Mouse (Mus musculus) ES-E14 (cell line): ENCODE data around the gene Kcna2. TPM values are rescaled to one million over a fixed set of nuclear protein-coding genes. Genes with fewer than 3 reads are reported as not detected.

Experiments
- DNase-seq: peaks from one replicate; pipeline ENCODE4 v3.0.0-alpha.2; 2013; ENCODE audit warnings: low read depth, low spot score
- H3K27ac ChIP-seq: 2 replicates; pipeline ENCODE4 v1.5.1; 2012; ENCODE audit warnings: low read depth, mild to moderate bottlenecking, low read length, moderate library complexity, mixed read lengths; ENCODE audit not compliant: poor library complexity, insufficient read depth, severe bottlenecking
- H3K36me3 ChIP-seq: 2 replicates; pipeline ENCODE4 v1.6.1; 2012; ENCODE audit warnings: mild to moderate bottlenecking, low read length, moderate library complexity, mixed read lengths; ENCODE audit not compliant: control insufficient read depth, poor library complexity, insufficient read depth, severe bottlenecking
- H3K4me1 ChIP-seq, 2 experiments: fragments of 150-350 bp in 1 of 2; sonication (generic) in 1 of 2; 2 replicates each; pipeline ENCODE4 v1.6.1; 2012; ENCODE audit warnings: low read length in 2 of 2, mild to moderate bottlenecking in 1 of 2, mixed read lengths in 1 of 2; ENCODE audit not compliant: control insufficient read depth in 2 of 2, insufficient read depth in 2 of 2, poor library complexity in 1 of 2
- H3K4me3 ChIP-seq, 2 experiments: fragments of 150-350 bp in 1 of 2; sonication (generic) in 1 of 2; 2 replicates each; pipeline ENCODE4 v1.5.1; 2012; ENCODE audit warnings: low read length in 2 of 2, low read depth in 1 of 2, mild to moderate bottlenecking in 1 of 2, mixed read lengths in 1 of 2; ENCODE audit not compliant: insufficient read depth in 1 of 2, poor library complexity in 1 of 2, severe bottlenecking in 1 of 2
- H3K9ac ChIP-seq: 2 replicates; pipeline ENCODE4 v1.6.1; 2012; ENCODE audit warnings: low read depth, mild to moderate bottlenecking, low read length, mixed read lengths; ENCODE audit not compliant: poor library complexity, insufficient read depth, severe bottlenecking
- H3K9me3 ChIP-seq: fragments of 150-350 bp; sonication (generic); 2 replicates; pipeline ENCODE4 v1.6.1; 2012; ENCODE audit warnings: low read depth, mild to moderate bottlenecking, low read length; ENCODE audit not compliant: control insufficient read depth, insufficient read depth
- CHD2 ChIP-seq: IDR thresholded peaks from 2 replicates; pipeline ENCODE4 v1.6.1; 2014; ENCODE audit warnings: mild to moderate bottlenecking, low read depth, low read length, inconsistent platforms
- HCFC1 ChIP-seq: IDR thresholded peaks from 2 replicates; pipeline ENCODE4 v1.6.1; 2012; ENCODE audit warnings: low read length, inconsistent platforms, borderline replicate concordance; ENCODE audit not compliant: insufficient read depth
- MAFK ChIP-seq: IDR thresholded peaks from 2 replicates; pipeline ENCODE4 v1.6.1; 2014; ENCODE audit warnings: mild to moderate bottlenecking, low read depth, low read length, inconsistent platforms; ENCODE audit not compliant: insufficient read depth
- ZC3H11A ChIP-seq: IDR thresholded peaks from 2 replicates; pipeline ENCODE4 v1.6.1; 2012; ENCODE audit warnings: low read depth, mild to moderate bottlenecking, inconsistent platforms, low read length, borderline replicate concordance
- ZNF384 ChIP-seq: IDR thresholded peaks from 2 replicates; pipeline ENCODE4 v1.6.1; 2012; ENCODE audit warnings: low read depth, low read length, inconsistent platforms
- in situ Hi-C, 2 experiments: fragments of 600-800 bp; cut with MboI; formaldehyde crosslinking; loops; one replicate each; pipeline ENCODE4 v1.15.1; 2025; ENCODE audit warnings: low sequenced_read_pairs in 2 of 2, inconsistent platforms in 1 of 2; ENCODE audit not compliant: unreplicated experiment in 2 of 2
- total RNA-seq: library from RNA; depleted of rRNA; stranded (reverse); fragments of 300-350 nt; gene quantifications from 2 replicates; pipeline ENCODE4 v1.2.3, GENCODE M21; 2012

Kcna2 gene
- total RNA-seq, 1 experiment = under 0.01 TPM

DNA sequence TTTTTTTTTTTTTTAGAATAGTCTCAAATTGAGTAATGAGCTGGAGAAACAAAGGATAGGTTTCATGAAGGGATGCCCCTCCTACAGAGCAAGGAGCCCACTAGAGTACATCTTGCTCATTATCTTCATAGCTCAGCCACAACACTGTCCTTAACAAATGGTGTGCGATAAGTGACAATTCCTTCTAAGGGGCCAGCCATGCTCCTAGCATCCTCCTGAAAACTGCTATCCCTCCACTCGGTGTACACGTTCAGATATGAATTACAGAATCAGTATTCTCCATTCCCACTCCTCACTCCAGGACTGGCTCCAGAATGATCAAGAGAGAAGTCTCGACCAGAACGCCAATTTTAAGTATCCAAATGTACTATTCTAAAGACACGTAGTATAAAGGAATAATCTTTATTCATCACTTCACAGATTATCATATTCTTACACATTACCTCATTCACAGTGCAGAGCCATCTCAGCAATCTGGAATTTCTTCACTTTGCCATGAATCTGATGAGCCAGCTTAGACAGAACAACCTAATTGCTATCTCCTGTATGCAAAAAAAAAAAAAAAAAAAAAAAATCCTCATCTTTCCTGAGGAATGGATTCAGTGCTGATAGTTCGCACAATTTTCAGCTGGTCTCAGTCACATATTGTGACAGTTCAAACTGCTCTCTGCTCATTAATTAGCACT, 34.6 kb upstream of the Kcna2 start:
- Histone ChIP-seq H3K36me3 (no peaks in the 10 kb centered on the region), H3K9ac (no peak overlapping the region), H3K4me1 (no peaks in the 10 kb centered on the region; a peak in 1 of 4 replicates), H3K4me3 (no peak overlapping the region), H3K27ac (no peak overlapping the region), H3K9me3 (no peaks in the 10 kb centered on the region)
- in situ Hi-C loops = no loop called here
- no peak for DNase-seq
- TF ChIP-seq CHD2 (no peak), MAFK (no peak), ZC3H11A (no peak), HCFC1 (no peak), ZNF384 (no peak)

DNA sequence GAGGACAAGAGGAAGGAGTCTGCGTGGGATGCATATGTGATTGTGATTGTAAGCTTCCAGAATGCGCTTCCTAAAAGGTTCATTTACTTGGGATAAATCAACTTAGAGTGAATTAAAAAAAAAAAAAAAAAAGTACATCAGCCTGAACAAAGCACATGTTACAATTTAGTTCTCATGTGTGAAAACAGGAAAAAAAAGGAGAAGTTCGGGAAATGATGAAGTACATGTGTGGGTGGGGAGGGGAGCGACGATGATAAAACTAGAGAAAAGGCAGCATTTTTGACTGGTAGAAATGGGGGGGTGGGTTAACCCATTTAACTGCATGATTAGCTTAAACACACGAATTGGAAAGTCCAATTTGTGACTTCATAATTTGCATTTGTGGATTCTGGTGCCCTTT, 33.7 kb upstream of the Kcna2 start:
- Histone ChIP-seq H3K27ac (no peak overlapping the region), H3K9me3 (no peaks in the 10 kb centered on the region), H3K4me3 (no peak overlapping the region), H3K9ac (no peak overlapping the region), H3K4me1 (no peaks in the 10 kb centered on the region), H3K36me3 (no peaks in the 10 kb centered on the region)
- in situ Hi-C loops = no loop called here
- no peak for TF ChIP-seq HCFC1
- TF ChIP-seq ZNF384 = no peak
- no peak for TF ChIP-seq CHD2
- TF ChIP-seq MAFK = no peak
- TF ChIP-seq ZC3H11A = no peak
- DNase-seq = no peak

DNA sequence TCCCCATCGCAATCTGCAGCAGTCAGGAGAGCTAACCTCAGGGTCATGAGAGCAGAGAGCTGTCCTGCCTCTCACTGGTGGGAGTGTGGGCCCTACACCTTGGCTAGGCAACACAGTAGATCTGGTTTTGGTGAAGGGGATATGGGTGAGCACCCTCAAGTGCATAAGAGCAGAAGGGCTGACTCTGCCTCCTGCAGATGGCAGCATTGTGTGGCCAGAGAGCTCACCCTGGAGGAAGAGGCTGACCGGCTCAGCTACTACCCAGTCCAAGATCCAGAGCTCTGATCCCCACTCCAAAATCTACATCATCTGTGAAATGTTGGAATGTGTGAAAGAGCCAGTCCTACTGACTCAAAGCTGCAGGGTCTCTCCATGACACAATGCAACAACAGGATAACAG, 27.1 kb upstream of the Kcna2 start:
- DNase-seq = no peak
- no peak overlapping the region for H3K4me3 ChIP-seq
- no peak overlapping the region for H3K9ac ChIP-seq
- H3K36me3 ChIP-seq = no peaks in the 10 kb centered on the region
- in situ Hi-C loops = no loop called here
- no peak overlapping the region for H3K27ac ChIP-seq
- TF ChIP-seq MAFK = no peak
- no peak for TF ChIP-seq HCFC1
- no peak for TF ChIP-seq ZC3H11A
- no peak for TF ChIP-seq CHD2
- TF ChIP-seq ZNF384 = no peak
- no peaks in the 10 kb centered on the region for H3K4me1 ChIP-seq
- no peaks in the 10 kb centered on the region for H3K9me3 ChIP-seq

DNA sequence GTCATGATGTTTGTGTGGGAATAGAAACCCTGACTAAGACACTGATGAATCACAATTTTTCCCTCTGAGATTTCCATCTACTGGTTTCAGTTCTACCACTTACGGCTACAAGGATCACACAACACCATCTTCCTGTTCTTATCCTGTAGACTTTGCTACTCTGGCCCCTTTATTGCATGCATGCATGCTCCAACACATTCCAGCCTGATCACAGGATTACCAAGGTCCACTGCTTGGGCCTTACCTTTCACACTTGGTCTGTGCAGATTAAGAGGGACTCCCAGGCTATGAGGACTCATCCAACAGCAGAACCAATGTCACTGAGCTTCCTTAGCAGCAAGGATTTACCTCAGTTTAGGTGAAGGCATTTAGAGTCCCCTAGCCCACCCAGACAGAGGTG, 25.2 kb upstream of the Kcna2 start:
- H3K27ac ChIP-seq = no peak overlapping the region
- no peaks in the 10 kb centered on the region for H3K9me3 ChIP-seq
- H3K9ac ChIP-seq = no peak overlapping the region
- TF ChIP-seq ZC3H11A = no peak
- no peak for TF ChIP-seq MAFK
- TF ChIP-seq CHD2 = no peak
- no peak for TF ChIP-seq HCFC1
- no peak for TF ChIP-seq ZNF384
- no peak for DNase-seq
- in situ Hi-C loops = no loop called here
- H3K4me1 ChIP-seq = no peaks in the 10 kb centered on the region
- no peak overlapping the region for H3K4me3 ChIP-seq
- H3K36me3 ChIP-seq = no peaks in the 10 kb centered on the region

DNA sequence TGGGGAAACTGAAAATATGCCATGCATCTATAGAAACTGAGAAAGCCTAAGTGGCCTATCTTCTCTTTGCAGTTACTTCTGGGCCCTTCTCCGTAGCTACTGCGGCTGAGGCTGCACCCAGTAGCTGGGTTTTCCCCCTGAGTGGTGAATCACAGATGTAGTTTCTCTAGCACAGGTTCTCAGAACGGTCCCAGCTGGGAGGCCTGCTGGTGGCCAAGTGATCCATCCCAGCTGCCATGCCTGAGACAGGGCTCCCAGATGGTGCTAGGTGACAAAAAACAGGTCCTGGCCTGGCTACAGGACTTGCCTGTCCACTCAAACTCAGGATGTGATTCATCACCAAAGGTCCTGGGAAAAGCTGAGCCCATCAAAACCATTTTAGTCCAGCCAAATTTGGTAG, 24.3 kb upstream of the Kcna2 start:
- Histone ChIP-seq H3K9ac (no peak overlapping the region), H3K4me1 (no peaks in the 10 kb centered on the region), H3K4me3 (no peak overlapping the region), H3K27ac (no peak overlapping the region), H3K9me3 (no peaks in the 10 kb centered on the region), H3K36me3 (no peaks in the 10 kb centered on the region)
- in situ Hi-C loops = no loop called here
- no peak for DNase-seq
- TF ChIP-seq HCFC1 (no peak), MAFK (no peak), ZNF384 (no peak), CHD2 (no peak), ZC3H11A (no peak)
